Mouse (Mus musculus) liver, postnatal 0 days (tissue): ENCODE measurements at regions not wholly inside any gene's neighbourhood (a gene's known extent, or its start where the extent isn't known, plus 50 kb on each side); places are given as distances from the start of the nearest gene placed in this dataset.

Source experiments
- ATAC-seq: fragments of 200-750 bp; cut with Nextera tagmentation; 2 replicates; pipeline ENCODE4 v1.8.0; 2017; ENCODE audit warnings: mild to moderate bottlenecking, moderate library complexity
- DNase-seq: peaks from one replicate; pipeline ENCODE4 v3.0.0-alpha.2; 2016
- H3K27ac ChIP-seq: fragments of 300-500 bp; sonication (generic); 2 replicates; pipeline ENCODE4 v1.5.1; 2014; ENCODE audit warnings: antibody characterized with exemption, moderate library complexity, mild to moderate bottlenecking, low read depth
- H3K27me3 ChIP-seq: fragments of 300-500 bp; sonication (generic); 2 replicates; pipeline ENCODE4 v1.6.1; 2014; ENCODE audit warnings: low read length, control low read depth, mixed read lengths; ENCODE audit not compliant: insufficient read depth
- H3K36me3 ChIP-seq: fragments of 300-500 bp; sonication (generic); replicated peaks from 2 replicates; pipeline ENCODE4 v1.6.1; 2014; ENCODE audit warnings: mild to moderate bottlenecking, control low read depth, low read length, moderate library complexity, mixed read lengths; ENCODE audit not compliant: insufficient read depth
- H3K4me1 ChIP-seq: fragments of 300-500 bp; sonication (generic); 2 replicates; pipeline ENCODE4 v1.6.1; 2014; ENCODE audit warnings: antibody characterized with exemption, mild to moderate bottlenecking, control low read depth; ENCODE audit not compliant: insufficient read depth
- H3K4me2 ChIP-seq: fragments of 300-500 bp; sonication (generic); 2 replicates; pipeline ENCODE4 v1.6.1; 2014; ENCODE audit warnings: low read depth, mild to moderate bottlenecking, low read length, moderate library complexity, mixed read lengths
- H3K4me3 ChIP-seq: fragments of 300-500 bp; sonication (generic); 2 replicates; pipeline ENCODE4 v1.5.1; 2014; ENCODE audit warnings: low read depth, low read length
- H3K9ac ChIP-seq: fragments of 300-500 bp; sonication (generic); replicated peaks from 2 replicates; pipeline ENCODE4 v1.6.1; 2014; ENCODE audit warnings: mild to moderate bottlenecking, moderate library complexity
- H3K9me3 ChIP-seq: fragments of 300-500 bp; sonication (generic); 2 replicates; pipeline ENCODE4 v1.6.1; 2016; ENCODE audit warnings: mild to moderate bottlenecking, control low read depth, low read length, mixed read lengths
- CTCF ChIP-seq: sonication (generic); IDR thresholded peaks from 2 replicates; pipeline ENCODE4 v1.5.1; 2016; ENCODE audit warnings: antibody characterized with exemption, low read depth
- EP300 ChIP-seq: IDR thresholded peaks from 2 replicates; pipeline ENCODE4 v1.6.1; 2016; ENCODE audit warnings: antibody characterized with exemption, low read depth, mild to moderate bottlenecking
- WGBS: fragments of 180-500 bp; shearing (Covaris S2); extraction: QIAGEN DNeasy Blood & Tissue Kit; methylation state at CpG from one replicate; pipeline ENCODE4 v1.1.7; 2014; ENCODE audit not compliant: insufficient replicate concordance; 5-methylcytosine and 5-hydroxymethylcytosine counted together

DNA sequence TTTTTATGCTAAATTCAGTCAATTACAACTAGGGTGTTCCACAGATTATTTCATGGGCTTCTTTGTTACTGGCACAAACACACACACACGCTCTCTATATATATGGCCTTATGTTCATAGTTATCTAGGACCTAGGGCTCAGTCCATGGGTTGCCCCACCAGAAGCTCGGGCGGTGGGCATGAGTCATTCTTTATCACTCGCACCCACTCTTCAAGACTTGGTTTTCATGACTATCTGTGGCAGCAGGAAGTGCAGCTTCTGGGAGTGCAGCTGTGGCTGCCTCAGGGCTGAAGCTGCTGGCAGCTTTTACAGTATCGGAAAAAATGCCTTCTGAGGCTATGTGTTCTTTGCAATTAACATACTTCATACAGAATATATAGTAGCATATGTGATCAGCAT, 198.7 kb downstream of the Ipo11 start:
- Histone ChIP-seq H3K36me3 (no peaks in the 10 kb centered on the region), H3K4me1 (no peaks in the 10 kb centered on the region), H3K27me3 (no peaks in the 10 kb centered on the region), H3K27ac (no peak overlapping the region), H3K9me3 (no peaks in the 10 kb centered on the region), H3K4me2 (no peak overlapping the region), H3K4me3 (no peak overlapping the region), H3K9ac (no peak overlapping the region)
- WGBS, result 52% methylated on average over 5 of the region's 5 CpGs
- DNase-seq (no peak), ATAC-seq (no peak)
- TF ChIP-seq EP300, result no peak
- TF ChIP-seq CTCF, result no peak

GRCm38 (mm10) chr13:106734323-106734722, 202.4 kb downstream of the Ipo11 start:
- WGBS, result 62% methylated on average over 2 of the region's 2 CpGs
- ATAC-seq, result no peak

GRCm38 (mm10) chr13:106732906-106733305, 203.9 kb downstream of the Ipo11 start:
- Histone ChIP-seq H3K4me3 (no peak overlapping the region), H3K4me1 (no peaks in the 10 kb centered on the region), H3K27me3 (no peaks in the 10 kb centered on the region), H3K9ac (no peak overlapping the region), H3K9me3 (no peaks in the 10 kb centered on the region), H3K36me3 (no peaks in the 10 kb centered on the region), H3K4me2 (no peak overlapping the region), H3K27ac (no peak overlapping the region)
- TF ChIP-seq CTCF, result no peak
- TF ChIP-seq EP300, result no peak
- DNase-seq, result no peak
- no peak for ATAC-seq
- 85% methylated on average over 1 of the region's 1 CpGs for WGBS

More at GRCm38 (mm10) chr13:106734323-106734722, 202.4 kb downstream of the Ipo11 start:
- no peak overlapping the region for H3K4me3 ChIP-seq
- no peak overlapping the region for H3K4me2 ChIP-seq
- H3K4me1 ChIP-seq, result no peaks in the 10 kb centered on the region
- no peak for DNase-seq
- no peak overlapping the region for H3K27ac ChIP-seq
- H3K27me3 ChIP-seq, result no peaks in the 10 kb centered on the region
- H3K9me3 ChIP-seq, result no peaks in the 10 kb centered on the region
- no peak overlapping the region for H3K9ac ChIP-seq
- no peak for TF ChIP-seq CTCF
- TF ChIP-seq EP300, result no peak
- H3K36me3 ChIP-seq, result no peaks in the 10 kb centered on the region

GRCm38 (mm10) chr13:106723315-106723714, 213.4 kb downstream of the Ipo11 start:
- Histone ChIP-seq H3K4me3 (no peak overlapping the region), H3K9me3 (no peaks in the 10 kb centered on the region), H3K36me3 (no peaks in the 10 kb centered on the region), H3K4me1 (no peaks in the 10 kb centered on the region), H3K27ac (no peak overlapping the region), H3K4me2 (no peak overlapping the region), H3K27me3 (no peaks in the 10 kb centered on the region), H3K9ac (no peak overlapping the region)
- ATAC-seq (no peak), DNase-seq (no peak)
- TF ChIP-seq CTCF (no peak), EP300 (no peak)
- 69% methylated on average over 1 of the region's 1 CpGs for whole genome bisulfite sequencing

- WGBS, result 88% methylated on average over 1 of the region's 1 CpGs
- no peak overlapping the region for H3K27ac ChIP-seq
- ATAC-seq, result no peak
- DNase-seq, result no peak
- no peak overlapping the region for H3K4me2 ChIP-seq
- no peaks in the 10 kb centered on the region for H3K4me1 ChIP-seq
- H3K36me3 ChIP-seq, result no peaks in the 10 kb centered on the region
- TF ChIP-seq CTCF (peak; percentile 53), EP300 (no peak)
- no peak overlapping the region for H3K9ac ChIP-seq
- H3K27me3 ChIP-seq, result no peaks in the 10 kb centered on the region
- H3K9me3 ChIP-seq, result no peaks in the 10 kb centered on the region
- H3K4me3 ChIP-seq, result no peak overlapping the region
Observed at GRCm38 (mm10) chr13:106721167-106721566, 215.6 kb downstream of the Ipo11 start.

- Histone ChIP-seq H3K36me3 (no peaks in the 10 kb centered on the region), H3K4me1 (no peaks in the 10 kb centered on the region), H3K27ac (no peak overlapping the region), H3K9ac (no peak overlapping the region), H3K27me3 (no peaks in the 10 kb centered on the region), H3K4me3 (no peak overlapping the region), H3K4me2 (no peak overlapping the region), H3K9me3 (no peaks in the 10 kb centered on the region)
- DNase-seq (peak; percentile 31), ATAC-seq (no peak)
- TF ChIP-seq CTCF (peak; percentile 76), EP300 (no peak)
- 57% methylated on average over 2 of the region's 2 CpGs for WGBS
Observed at GRCm38 (mm10) chr13:106715771-106716170, 221.0 kb downstream of the Ipo11 start.

GRCm38 (mm10) chr13:106715234-106715633, 221.5 kb downstream of the Ipo11 start:
- 73% methylated on average over 8 of the region's 8 CpGs for WGBS
- no peak overlapping the region for H3K9ac ChIP-seq
- no peak overlapping the region for H3K4me2 ChIP-seq
- DNase-seq (no peak), ATAC-seq (no peak)
- no peaks in the 10 kb centered on the region for H3K27me3 ChIP-seq
- no peak for TF ChIP-seq CTCF
- H3K4me3 ChIP-seq, result no peak overlapping the region
- no peak overlapping the region for H3K27ac ChIP-seq
- no peaks in the 10 kb centered on the region for H3K4me1 ChIP-seq
- no peaks in the 10 kb centered on the region for H3K9me3 ChIP-seq
- H3K36me3 ChIP-seq, result no peaks in the 10 kb centered on the region
